Mouse (Mus musculus) large intestine, adult 2 months (tissue): ENCODE results near the gene Slc38a2. TPM values are rescaled to one million over a fixed set of nuclear protein-coding genes. Genes with fewer than 3 reads are reported as not detected.

ENCODE experiments used
- DNase-seq: peaks from one replicate; pipeline ENCODE4 v3.0.0-alpha.2; 2012; ENCODE audit warnings: low read depth, low spot score
- WGBS: fragments of 180-500 bp; shearing (Covaris S2); methylation state at CpG from one replicate; pipeline ENCODE4 v1.1.7; 2018; 5-methylcytosine and 5-hydroxymethylcytosine counted together
- polyA plus RNA-seq: library from polyadenylated mRNA; depleted of rRNA; stranded (reverse); fragments of >200 nt; gene quantifications from 2 replicates; pipeline ENCODE4 v1.2.3, GENCODE M21; 2012

Gene Slc38a2
- polyA plus RNA-seq, 1 experiment, result 26.3 TPM

DNA sequence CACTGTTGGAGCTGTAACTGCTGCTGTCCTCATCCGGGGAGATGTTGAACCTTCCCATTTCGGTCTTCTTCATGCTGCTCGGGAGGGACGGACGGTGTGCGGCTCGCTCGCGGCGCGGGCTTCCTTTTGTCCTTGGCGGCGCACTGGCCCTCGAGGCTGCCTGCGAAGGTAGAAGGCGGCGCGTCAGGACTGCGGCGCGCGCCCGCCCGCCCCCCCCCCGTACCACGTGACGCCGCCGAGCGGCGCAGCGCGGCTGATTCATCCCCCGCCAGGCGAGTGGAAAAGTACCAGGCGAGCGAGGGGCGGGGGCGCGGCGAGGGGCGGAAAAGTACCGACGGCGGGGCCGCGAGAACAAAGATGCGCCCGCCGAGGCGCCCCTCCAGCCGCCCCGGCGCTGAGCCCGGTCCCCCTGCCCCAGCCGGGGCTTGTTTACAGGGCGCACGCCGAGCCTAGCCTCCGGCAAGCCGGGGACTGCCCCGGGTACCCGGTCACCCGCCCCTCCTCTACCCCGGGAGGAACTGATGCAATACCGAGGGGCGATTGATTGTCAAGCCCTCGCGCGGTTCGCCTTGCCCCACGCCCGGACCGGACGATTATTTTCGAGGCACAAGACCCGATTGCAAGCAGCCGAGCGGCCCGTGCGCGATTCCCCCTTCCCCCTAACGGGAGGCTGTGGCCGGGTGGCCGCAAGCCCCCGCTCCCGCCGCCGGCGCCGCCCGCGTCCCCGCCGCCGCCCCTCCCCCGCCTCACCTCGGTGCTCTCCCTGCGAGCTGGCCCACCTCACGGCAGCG is 677 bp downstream of the Slc38a2 start:
- under 1% methylated on average over 98 of the region's 101 CpGs for WGBS
- no peak for DNase-seq

DNA sequence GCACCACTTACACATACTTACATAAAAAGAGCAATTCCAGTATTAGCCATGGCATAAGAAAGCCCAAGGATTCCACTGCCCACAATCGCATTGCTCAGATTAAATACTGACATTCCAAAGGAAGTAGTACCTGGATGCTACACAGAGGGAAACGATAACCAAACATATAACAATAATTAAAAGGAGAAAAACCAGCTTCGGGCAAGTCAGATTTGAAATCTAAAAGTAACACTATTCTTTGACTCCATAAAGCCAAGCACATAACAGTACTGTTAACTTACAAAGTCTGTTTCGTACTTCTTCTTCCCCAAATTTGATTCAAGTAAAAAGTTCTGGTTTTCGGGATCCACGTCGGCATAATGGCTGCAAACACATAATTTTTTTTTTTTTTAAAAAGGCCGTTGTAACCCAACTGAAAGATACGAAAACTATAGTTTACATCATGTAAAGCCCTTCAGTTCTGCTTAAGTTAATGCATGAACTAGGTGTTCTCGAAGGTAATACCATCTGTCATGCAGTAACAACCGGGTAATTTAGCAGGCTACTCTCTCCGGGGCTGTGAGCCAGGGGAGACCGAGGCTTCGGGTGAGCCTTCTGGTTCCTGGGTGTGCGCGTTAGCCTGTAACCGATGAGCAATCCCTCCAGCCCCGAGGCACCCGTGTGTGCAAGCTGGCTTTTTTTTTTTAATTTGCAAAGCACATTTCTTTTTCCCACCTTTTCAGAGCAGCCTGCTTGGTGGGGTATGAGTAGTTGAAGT is 1.5 kb downstream of the Slc38a2 start:
- 2% methylated on average over 19 of the region's 19 CpGs for WGBS
- no peak for DNase-seq

DNA sequence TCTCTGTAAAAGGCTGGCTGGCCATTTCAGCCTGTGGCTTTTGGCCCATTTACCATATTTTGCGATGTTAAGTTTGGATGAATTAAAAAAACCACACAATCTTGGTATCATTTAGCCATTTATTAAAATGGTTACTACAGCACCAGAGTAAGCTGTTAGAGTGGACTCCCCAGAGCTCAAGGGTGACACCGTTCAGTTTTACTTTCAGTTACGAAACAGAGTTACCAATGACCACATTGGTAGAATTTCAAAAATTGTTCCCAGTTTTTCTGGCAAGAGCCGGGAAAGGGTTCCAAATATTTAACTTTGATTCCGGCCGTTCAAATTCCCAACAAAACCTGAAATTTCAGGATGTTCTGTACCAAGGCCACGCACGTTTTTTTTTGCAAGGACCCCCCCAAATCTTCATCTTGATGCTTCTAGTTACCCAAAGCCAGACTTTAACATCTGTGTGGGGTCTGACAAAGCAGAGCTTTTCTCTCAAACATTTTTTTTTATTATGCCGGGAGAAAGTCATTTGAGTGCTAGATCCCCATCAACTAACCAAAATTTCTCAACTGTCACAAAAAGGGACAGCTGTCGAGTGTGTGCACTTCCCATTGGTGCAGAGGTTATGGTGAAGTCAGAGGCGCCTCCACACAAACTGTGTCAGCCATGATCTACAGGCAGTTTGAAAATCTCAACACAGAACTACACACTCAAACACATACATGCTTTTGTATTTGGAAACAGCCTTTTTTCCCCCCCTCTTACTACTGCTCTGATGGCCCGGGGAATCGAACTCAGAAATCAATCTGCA is 2.8 kb downstream of the Slc38a2 start:
- DNase-seq, result no peak
- 11% methylated on average over 13 of the region's 13 CpGs for WGBS

DNA sequence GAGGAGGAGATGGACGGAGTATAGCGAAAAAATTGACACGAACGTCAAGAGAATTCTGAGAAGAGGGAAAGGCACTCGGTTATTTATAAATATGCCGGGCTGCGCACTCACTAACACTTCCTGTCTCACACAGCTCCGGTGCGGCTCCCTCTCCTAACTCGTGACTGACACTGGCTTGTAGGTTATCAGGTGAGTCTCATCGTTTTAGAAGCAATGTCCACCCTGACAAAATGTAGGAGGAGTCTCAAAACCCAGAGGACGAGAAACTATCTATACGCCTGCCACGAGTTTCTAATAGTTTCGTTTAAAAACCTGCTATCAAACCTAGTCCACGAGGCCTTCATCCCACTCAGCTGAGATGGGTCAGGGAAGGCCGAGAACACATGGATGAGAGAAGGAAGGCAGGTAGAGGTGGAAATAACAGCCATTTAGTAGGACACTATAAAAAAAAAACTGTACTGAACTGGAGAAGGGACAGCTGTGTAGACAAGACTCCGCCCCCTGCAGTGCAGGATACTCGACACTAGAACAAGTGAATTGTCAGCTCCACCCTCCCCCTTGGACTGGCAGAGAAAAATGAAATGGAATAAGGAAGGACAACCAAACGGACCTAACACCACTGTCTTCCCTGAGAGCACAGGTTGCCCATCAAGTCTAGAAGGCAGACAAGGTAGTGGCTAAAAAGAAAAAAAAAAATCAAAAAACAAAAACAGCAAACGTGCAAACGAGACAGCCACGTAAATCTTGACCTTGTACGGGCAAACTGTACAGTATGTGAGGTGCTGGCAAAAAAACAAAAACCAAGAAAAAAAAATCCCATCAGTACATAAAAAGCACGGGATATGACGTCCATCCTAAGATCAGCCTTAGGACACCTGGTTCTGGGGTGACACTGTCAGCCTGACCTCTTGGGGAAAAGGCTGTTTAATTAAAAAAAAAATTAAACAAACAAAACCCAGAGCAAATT is 3.8 kb downstream of the Slc38a2 start:
- 42% methylated on average over 26 of the region's 26 CpGs for whole genome bisulfite sequencing
- no peak for DNase-seq

DNA sequence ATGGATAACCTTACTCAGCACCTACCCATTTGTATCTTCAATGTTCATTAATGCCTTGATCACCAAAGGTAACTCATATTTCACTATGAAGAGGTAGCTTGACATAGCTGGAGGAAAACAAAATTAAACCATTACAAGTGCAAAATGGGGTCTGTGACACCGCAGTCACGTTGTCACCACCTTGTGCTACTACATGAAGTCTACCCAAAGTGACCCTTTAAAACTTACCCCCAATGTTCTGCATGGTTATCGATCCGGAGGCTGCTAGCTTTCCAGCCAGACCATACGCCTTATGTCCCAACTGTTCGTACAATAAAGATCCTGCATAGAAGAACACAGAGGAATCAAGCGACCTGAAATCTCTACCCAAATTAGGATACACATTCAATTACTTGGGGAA is 4.5 kb downstream of the Slc38a2 start:
- WGBS, result 88% methylated on average over 7 of the region's 7 CpGs
- no peak for DNase-seq

DNA sequence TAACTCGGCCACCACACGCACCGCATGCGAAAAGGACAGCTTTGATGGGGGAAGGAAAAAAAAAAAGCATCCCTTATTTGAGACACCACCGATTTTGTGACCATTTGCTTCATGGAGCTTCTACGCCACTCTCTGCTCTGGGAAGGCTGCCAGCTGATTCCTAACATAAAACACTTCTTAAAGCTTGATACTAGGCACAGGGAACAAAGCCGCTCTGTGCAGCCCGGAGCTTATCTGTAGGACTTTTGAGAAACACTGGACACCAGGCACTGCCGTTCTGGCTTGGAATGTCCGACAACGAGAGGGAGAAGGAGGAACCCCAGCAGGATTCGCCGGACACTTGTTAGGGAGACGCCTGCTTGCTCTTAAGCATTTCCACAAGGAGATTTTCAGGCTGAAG is 5.8 kb downstream of the Slc38a2 start:
- DNase-seq, result no peak
- 67% methylated on average over 14 of the region's 14 CpGs for WGBS

DNA sequence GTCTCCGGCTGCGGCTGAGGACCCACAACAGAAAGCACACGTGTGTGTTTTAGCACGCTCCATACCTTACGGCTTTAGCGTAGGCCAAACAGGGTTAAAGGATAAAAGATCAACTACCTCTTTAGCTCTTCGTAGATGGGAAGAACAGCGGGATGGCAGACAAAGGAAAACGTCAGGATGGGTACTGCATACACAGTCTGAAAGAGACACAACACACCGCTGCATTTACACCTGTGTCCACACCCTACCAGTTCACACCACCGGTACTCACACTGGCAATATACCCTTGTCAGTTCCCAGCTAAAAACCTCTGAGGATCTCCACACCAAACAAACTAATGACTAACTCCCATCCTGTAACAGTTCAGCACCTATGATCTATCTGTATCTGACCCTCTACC is 7.1 kb downstream of the Slc38a2 start:
- WGBS, result 91% methylated on average over 11 of the region's 11 CpGs
- no peak for DNase-seq

DNA sequence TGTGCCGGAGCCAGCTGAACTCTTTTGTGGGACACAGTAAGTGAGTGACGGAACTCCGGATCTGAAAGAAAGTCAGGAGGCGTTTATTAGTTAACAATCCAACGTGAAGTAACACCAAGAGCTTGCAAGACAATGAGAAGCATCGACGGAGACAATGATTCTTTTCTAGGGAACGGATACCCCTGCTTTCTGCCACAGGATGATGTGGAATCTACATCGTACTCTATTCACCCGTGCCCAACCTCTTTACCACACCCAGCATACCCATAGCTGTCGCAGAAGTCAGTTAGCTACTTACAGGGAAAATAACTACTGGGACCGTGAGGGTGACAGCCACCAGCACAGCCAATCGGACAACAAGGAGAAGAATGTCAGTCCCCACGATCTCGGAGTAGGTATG is 8.1 kb downstream of the Slc38a2 start:
- WGBS, result 88% methylated on average over 15 of the region's 15 CpGs
- DNase-seq, result no peak

DNA sequence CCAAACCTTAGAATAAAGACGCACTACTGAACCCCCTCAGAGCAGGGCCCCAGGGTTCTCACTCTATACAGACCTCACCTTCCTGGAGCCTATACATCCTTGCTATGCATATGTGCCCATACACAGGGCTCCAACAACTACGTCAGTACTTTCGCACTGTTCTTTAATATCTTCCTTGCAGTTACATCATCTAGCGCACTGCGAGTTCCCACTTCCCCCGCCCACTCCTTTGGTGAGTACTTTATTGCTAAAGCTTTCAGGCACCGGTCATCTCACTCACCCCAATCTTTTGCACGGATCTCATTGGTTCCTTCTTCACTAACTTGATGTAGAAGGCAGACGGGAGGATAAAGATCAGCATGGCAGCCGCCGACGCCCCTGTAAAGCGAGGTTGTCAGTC is 8.7 kb downstream of the Slc38a2 start:
- no peak for DNase-seq
- WGBS, result 84% methylated on average over 13 of the region's 13 CpGs

DNA sequence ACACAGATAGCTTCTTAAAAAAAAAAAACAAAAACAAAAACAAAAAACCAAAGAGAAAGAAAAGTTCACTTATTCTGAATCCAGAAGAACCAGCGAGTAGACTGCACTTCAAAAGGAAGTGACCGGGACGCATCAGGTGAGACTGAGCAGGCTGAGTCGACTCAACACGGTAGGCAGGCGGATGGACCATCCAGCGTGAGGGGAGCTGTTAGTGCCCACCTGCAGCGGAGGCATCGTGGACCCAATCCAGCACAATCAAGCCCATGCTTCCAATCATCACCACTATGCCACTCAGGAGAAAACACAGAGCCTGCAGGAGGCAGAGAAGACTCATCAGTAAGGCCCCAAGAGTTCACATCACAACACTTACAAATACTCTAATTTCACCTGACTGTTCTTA is 9.6 kb downstream of the Slc38a2 start:
- 87% methylated on average over 9 of the region's 9 CpGs for WGBS
- DNase-seq, result no peak

DNA sequence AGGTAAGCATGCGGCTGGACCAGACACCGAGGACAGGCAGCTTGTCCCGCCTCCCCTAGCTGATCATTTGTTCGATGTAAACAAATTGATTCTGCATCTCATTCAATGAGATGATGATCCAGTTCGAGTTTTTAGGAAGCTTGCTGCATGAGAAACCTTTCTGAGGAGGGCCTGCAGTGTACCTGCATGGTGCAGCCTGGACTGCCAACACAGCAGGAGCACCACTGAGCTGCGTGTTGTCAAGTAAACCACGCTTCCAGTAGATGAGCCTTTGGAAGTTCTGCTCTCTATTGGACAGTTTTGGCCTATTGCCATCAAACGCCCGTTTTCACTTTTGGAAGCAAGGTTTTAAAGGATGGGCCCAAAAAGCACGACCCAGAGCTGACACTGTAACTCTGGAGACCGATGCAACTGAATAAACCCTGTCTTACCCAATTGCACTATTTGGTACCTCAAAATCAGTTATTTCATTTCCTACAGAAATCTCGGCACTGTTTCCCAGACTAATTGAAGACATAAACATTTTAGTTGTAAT is 10.7 kb downstream of the Slc38a2 start:
- DNase-seq, result no peak

DNA sequence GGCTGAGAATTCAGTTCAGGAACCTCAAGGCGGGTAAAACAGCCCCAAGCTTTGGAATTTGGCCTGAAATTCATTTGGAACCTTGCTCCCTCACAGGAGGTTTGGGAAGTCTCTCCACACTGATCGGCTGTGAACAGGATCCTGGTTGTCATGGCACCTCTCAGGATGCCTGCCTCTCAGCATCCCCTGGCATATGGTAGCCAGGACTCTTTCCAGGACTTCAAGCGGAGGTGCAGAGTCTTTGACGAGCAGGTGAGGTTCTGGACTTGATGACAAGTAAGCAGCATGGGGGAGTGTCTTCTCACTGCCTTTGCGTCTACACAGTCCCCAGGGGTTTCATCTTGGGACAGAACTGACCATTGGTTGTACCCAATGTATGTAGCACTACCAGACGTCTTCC is 11.5 kb downstream of the Slc38a2 start:
- WGBS, result 82% methylated on average over 6 of the region's 6 CpGs
- DNase-seq, result no peak

More for the DNA sequence above, 10.7 kb downstream of the Slc38a2 start:
- WGBS, result 84% methylated on average over 12 of the region's 12 CpGs

DNA sequence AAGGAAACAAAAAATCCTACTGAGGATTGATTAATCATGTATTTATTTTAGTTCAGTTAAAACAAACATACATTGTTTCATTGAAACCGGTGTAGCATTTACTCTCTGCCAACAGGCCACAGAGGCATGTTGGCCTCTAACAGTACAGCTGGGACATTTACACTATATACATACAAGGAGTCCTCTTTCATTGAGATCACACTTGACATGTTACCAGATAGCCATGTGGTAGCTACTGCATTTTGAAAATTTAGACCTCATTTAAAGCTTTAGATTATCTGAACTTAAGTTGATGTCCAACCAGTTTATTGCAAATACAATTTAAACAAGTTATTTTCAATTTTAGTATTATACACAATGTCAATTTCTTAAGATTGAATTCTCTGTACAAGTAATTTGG is 12.2 kb downstream of the Slc38a2 start:
- DNase-seq, result no peak
- 20% methylated on average over 1 of the region's 1 CpGs for WGBS

DNA sequence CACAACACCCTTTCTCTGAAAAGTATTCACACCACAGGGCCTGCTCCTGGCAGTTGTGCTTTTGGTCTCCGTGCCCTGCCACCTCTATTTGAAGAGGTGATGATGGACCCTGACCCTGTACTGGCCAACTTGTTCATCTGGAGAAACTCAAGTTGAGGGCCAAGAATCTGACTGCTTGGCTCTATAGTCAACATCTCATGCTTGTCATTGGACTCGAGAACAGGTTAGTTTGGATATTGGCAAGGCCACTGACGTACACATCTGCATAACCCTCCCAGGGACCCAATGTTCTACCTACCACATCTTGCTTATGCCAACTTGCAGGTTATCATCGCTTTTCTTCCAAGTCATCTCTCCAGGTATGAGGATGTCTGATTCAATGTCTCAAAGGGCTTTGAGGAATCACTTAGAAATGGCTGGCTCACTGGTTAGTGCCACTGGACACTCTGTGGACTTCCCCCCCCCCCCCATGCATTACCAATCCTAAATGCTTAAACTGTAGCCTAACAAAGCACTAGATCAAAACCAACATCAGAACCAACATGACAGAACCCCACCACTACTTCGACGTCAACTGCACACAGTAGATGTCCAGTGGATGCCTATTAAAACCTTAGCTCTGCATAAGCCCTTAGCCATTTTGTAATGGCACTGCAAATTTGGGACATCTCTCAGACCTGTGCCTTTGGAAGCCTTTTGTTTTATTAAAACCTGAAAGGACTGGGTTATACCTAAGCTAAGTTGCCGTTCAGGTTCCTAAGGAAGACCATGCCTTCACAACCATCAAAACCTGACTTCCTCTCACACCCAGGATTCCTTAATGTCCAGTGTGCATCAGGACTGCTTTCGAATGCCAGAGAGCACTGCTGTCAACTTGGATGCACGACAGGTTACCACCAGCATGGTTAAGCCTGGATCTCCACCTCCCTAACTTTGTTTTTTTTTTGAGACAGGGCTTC is 13.1 kb downstream of the Slc38a2 start:
- no peak for DNase-seq
- WGBS, result 75% methylated on average over 9 of the region's 9 CpGs

DNA sequence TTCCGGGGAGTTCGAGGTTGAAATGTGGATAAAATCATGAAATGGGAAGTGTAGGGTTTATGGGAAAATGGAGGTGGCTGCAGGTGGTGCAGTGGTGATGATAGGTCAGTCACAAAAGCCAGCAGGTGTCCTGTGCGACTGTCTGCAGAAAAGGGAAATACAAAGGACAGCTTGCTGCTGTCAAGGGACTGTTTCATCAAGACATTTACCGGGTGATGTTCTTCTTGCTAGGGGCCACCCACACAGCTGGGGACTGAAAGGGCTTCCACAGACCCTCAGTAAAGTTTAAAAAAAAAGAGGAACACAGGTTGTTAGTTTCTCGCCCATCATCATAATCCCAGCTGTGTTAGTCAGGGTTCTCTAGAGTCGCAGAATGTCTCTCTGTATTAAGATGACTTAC is 14.3 kb downstream of the Slc38a2 start:
- WGBS, result 65% methylated on average over 6 of the region's 6 CpGs
- DNase-seq, result no peak

DNA sequence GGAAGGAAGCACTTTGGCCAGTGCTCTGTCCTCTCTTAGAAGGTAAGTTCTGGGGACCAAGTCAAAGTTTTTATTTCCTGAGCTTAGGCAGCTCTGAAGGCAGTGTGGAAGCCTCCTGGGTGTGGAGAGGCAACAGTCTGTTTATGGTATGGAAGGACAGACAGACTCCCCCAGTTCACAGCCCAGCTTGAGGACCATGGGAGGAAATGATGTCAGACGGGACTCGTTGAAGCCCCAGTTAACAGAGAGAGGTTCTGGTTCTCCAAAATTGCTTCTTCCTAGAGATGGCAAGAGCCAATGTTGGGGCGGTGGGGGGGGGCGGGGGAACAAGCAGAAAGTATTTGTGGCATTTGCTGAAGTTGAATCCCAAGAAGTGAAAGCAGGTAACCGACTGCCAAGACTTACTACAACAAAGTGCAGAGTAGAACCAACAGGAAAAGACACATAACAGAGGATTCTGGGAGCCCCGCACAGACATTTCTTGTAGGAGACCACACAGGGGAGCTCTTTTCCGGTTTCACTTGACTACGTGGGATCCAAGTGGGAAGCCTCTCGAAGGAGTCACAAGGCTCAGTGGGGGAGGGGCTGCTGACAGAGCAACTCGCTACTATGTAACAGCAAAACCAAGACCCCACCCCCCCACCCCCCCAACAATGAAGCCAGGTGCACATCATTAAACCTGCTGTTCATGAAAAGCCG is 15.2 kb downstream of the Slc38a2 start:
- 29% methylated on average over 11 of the region's 11 CpGs for WGBS
- DNase-seq, result no peak
